Mouse (Mus musculus) spleen, postnatal 14 days (tissue): ENCODE results near the gene Larp4b.

ENCODE experiments used
- DNase-seq, 2 experiments: peaks; one replicate each; pipeline ENCODE4 v3.0.0; 2021 to 2022; ENCODE audit warnings: low spot score in 2 of 2

Larp4b gene

GRCm38 (mm10) chr13:9178270-9178669 lies 84.6 kb downstream of the Larp4b start:
- DNase-seq = no peak

GRCm38 (mm10) chr13:9178718-9179117 lies 85.0 kb downstream of the Larp4b start:
- DNase-seq = no peak

- DNase-seq = no peak
Measured at GRCm38 (mm10) chr13:9180221-9180620, 86.5 kb downstream of the Larp4b start.

GRCm38 (mm10) chr13:9181106-9181505 lies 87.4 kb downstream of the Larp4b start:
- no peak for DNase-seq

- DNase-seq = peak; percentile 31 to 61
Measured at GRCm38 (mm10) chr13:9181666-9182264, 88.1 kb downstream of the Larp4b start.

GRCm38 (mm10) chr13:9184281-9184680 lies 90.6 kb downstream of the Larp4b start:
- no peak for DNase-seq

- DNase-seq = no peak
Measured at GRCm38 (mm10) chr13:9184716-9185115, 91.0 kb downstream of the Larp4b start.

GRCm38 (mm10) chr13:9187156-9187555 lies 93.5 kb downstream of the Larp4b start:
- DNase-seq = no peak

- no peak for DNase-seq
Measured at GRCm38 (mm10) chr13:9187566-9188530, 94.2 kb downstream of the Larp4b start.

- no peak for DNase-seq
Measured at GRCm38 (mm10) chr13:9189481-9189880, 95.8 kb downstream of the Larp4b start.

- no peak for DNase-seq
Measured at GRCm38 (mm10) chr13:9191172-9192140, 97.8 kb downstream of the Larp4b start.

- DNase-seq = no peak
Measured at GRCm38 (mm10) chr13:9192797-9193330, 99.2 kb downstream of the Larp4b start.

- DNase-seq = no peak
Measured at GRCm38 (mm10) chr13:9194656-9195055, 101.0 kb downstream of the Larp4b start.

- DNase-seq = no peak
Measured at GRCm38 (mm10) chr13:9195565-9195964, 101.9 kb downstream of the Larp4b start.

- DNase-seq = no peak
Measured at GRCm38 (mm10) chr13:9198106-9198505, 104.4 kb downstream of the Larp4b start.

GRCm38 (mm10) chr13:9198728-9199464 lies 105.2 kb downstream of the Larp4b start:
- no peak for DNase-seq

- DNase-seq = no peak
Measured at GRCm38 (mm10) chr13:9199465-9199844, 105.8 kb downstream of the Larp4b start.

GRCm38 (mm10) chr13:9222761-9223405 lies 129.2 kb downstream of the Larp4b start:
- DNase-seq = no peak
